Mouse (Mus musculus): ENCODE data around the gene 1190007I07Rik.

Gene 1190007I07Rik

DNA sequence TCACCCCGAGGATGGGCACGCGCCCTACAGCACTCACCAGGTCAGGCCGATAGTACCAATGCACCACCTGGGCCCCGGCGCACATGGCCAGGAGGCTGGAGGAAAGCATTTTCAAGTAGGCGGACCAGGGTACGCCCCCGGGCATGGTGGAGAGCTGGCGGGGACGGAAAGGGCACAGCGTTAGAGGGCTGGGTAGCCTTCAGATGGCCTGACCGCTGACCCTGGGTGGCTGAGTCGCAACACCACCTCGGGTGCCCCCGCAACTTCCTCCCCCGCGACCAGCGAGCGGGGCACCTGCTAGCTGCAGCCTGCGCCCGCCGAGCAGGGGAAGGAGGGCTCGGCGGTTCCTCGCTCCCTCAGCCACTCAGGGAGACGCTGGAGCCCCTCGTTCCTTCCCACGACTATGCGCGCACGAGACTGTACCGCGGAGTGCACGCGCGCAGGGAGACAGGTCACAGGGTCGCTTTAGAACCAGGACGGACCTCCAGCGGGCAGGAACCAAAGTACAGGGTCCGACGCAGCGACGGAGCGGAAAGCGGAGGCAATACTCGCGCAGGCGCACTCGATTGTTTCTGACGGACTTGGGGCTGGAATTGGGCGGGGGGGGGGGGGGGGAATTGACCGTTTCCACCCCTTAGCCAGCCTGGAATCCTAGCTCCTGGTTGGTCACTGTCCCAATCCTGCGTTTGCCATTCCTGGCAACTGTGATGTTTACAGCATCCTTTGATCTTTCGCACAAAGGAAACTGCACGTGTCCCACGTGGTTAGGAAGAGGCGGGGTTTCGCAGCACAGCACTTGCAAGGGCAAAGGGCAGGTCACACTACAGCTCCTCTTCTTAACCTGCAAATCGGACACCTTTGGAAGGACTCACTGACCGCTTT is at the start of gene 1190007I07Rik:
Gene 1190007I07Rik, minus strand, starts transcription at position 558 of the 882 bp plus-strand sequence.
- peak; percentile 81 to 88 for DNase-seq (ENCODE audit: low spot score in 2 of 2)

DNA sequence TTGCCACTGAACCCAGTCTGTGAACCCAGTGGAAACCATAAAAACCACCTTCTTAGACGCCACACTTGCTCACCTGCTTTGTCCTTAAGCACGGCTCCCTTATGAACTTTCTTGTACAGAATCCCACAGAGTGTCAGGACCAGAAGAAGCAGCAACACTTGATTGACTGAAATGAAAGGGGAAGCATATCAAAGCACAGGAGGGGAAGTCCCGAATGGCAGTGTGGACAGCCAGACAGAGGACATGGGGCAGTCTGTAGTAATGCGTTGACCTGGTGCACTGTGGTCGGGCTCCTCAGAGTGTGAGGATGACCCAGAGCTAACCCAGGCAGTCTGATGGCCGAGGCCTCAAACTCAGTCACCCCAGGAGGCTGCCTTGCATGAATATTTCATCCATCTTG is 47.2 kb upstream of the 1190007I07Rik start:
- DNase-seq (ENCODE audit: low spot score in 2 of 2), result no peak

DNA sequence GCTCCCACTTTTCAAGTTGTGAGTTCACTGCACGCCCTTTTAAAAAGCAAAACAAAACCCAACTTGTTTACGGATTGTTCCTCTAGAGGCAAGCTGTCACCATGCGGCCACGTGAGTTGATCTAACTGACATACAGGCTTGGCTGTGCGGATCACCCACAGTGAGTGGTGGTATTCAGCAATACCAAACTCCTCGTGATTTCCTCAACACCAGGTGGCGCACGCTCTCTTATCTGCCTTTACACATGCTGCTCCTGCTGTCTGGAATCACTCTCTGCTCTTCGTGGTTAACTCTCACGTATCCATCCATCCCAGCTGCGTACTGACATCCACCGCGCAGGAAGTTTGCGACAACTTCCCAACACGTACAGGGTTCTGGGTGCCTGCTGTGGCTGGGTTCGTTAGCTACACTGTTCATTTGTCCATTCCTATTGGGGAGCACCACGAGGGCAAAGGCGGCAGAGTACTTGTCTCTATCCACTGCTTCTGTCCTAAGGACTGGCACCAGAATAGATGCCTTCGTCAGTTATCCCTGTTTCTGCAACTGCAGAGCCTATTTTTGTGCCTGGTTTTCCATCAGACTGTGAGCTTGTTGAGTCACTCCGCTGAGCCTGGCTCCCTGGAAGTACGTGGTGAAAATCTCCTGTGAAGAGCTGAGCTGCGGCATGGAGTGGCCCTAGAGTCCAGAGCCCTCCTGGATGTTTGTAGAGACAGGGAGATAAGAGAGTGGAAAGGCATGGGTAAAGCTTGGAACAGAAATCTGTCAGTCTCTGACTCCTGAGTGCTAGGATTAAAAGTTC is 43.6 kb upstream of the 1190007I07Rik start:
- DNase-seq (ENCODE audit: low spot score in 2 of 2), result peak; percentile 77 to 87

DNA sequence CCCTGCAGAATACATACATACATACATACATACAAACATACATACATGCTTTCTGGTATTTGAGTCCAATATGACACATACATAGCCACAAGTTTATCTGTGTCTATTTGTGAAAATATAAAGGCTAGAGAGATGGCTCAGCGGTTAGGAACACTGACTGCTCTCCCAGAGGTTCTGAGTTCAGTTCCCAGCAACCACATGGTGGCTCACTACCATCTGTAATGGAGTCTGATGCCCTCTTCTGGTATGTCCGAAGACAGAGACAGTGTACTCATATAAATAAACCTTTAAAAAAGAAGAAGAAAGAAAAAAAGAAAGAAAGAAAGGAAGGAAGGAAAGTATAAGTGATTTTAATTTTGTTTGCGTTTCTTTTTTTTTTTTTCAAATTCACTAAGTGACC is 42.9 kb upstream of the 1190007I07Rik start:
- no peak for DNase-seq (ENCODE audit: low spot score in 2 of 2)

DNA sequence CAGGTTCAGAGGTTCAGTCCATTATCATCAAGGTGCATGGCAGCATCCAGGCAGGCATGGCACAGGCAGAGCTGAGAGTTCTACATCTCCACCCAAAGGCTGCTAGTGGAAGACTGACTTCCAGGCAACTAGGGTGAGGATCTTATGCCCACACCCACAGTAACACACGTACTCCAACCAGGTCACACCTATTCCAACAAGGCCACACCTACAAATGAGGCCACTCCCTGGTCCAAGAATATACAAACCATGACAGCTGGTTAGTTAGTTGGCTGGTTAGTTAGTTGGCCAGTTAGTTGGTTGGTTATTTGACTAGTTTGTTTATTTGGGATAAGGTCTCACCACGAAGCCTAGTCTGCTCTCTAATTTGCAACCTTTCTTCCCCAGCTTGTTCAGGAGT is 40.3 kb upstream of the 1190007I07Rik start:
- no peak for DNase-seq (ENCODE audit: low spot score in 2 of 2)

DNA sequence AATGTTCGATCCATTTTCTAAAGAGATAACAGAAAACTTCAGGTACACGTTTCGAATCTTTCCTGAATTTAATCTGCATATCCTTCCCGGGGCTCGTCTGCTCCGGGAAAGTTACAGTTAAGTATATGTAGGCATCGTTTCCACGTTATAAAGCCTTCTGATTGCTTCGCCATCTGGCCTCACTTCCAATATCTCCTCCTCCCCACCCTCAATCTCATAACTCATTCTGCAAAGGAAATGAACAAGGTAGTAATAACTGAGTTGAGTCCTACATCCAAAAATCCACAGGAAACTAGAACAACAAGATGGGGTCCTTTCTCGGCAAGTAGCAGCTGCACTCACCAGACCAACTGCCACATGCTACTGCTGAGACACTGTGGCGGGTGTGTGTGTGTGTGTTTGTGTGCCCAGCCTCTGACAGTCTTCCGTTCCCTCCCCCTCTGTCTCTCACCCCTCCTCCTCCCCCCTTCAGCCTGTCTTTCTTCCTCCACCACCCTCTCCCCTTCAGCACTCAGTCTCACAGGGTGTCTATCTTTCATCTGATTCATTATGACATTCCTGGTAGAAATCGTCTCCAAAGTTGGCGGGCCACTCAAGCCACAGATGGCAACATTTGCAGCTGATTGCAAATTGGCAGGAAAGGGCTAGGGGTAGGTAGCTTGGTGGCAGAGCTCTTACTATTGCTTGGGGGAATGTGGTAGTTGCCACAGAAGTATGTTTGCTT is 39.4 kb upstream of the 1190007I07Rik start:
- peak; percentile 51 to 60 for DNase-seq (ENCODE audit: low spot score in 2 of 2)

DNA sequence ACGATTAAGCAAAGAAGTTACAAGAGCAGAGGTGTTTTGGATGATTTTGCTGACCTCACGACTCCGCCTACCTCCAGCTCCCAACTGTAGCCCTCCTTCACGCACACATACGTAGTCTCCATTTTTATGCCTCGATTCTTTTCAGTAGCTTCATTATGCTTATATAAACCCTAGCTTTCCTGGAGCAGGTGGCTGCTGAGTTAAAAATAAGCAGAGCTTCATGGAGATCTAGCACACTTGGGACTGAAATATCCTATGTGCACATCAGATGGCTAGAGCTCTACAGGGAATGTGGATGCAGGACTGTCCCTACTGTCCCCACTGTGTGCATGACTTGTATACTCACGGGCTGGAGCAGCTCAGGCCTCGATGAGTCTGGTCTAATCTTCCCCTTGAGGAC is 38.8 kb upstream of the 1190007I07Rik start:
- peak in 1 of 2 experiments; percentile 8 for DNase-seq (ENCODE audit: low spot score in 2 of 2)

DNA sequence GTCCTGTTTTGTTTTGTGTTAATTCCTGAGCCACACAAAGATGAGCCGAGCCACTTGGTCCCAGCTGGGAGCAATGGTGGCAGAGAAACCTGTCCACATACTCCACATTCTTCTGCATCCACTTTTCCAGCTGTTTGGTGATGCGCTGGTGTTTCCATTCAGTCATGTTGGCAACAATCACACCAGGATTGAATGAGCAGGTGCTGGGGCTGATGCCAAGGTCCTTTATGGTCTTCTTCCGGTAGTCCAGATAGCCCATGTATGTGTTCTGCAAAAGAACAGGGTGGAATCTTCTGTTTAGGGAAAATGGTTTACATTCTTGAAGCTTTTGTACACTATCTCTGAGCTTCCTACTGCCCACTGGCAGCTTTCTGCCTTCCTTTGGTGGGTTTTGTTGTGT is 31.6 kb upstream of the 1190007I07Rik start:
- DNase-seq (ENCODE audit: low spot score in 2 of 2), result no peak

DNA sequence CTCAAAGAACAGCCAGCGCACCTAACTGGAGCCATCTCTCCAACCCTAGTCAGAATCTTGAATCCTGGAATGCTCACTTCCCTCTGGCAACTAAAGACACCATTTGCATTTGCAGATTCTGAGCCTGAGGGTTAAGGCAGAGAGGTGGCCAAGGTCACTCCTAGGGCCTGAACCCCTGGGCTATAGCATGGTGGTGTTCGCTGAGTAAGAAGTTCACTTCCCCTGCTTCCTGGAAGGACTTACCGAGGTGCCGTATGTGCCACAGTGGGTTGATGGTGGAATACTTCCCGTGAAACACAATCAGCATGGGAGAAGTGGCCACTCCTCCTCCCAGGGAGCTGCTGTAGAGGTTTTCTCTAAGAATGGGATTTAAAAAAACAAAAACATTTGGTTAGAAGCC is 29.6 kb upstream of the 1190007I07Rik start:
- no peak for DNase-seq (ENCODE audit: low spot score in 2 of 2)

DNA sequence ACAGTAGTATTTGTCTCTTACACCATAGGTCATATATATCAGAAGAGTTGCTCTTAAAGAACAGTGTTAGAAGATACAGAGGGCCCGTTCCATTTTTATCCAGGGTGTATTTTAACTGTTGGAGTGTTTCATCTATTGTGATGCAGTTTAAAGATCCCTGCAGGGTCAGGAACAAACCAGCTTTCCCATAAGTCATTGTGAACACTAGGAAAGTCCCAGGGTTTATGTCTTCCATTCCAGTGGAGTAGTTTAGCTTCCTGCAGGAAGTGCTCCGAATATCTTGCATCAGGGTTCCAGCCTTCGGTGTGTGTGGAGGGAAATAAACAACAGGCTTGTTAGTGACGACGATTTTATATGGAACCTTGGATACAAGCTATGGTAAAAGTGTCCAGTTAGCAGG is 28.2 kb upstream of the 1190007I07Rik start:
- no peak for DNase-seq (ENCODE audit: low spot score in 2 of 2)

DNA sequence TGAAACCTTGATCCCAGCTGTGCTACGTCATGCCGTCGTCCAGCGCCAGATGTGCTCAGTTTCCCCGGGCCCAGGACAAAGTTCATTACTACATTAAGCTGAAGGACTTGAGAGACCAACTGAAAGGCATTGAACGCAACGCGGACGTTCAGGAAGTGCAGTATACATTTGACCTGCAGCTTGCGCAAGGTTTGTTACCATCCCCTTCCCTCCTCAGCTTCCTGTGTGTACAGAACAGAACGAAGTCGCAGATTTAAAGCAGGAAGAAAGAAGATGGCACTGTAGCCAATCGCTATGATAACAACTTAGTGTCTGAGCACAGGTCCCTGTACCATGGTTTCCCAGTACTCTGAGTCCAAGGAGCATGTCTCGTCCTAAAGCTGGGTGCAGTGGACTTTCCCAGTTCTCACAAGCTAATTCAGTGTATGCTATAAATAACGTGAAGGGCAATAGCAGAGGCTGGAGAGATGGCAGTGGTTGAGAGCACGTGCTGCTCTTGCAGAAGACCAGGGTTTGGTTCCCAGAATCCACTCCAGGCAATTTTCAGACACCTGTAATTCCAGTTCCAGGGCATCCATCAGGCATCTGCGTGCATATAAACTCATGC is 24.3 kb upstream of the 1190007I07Rik start:
- no peak for DNase-seq (ENCODE audit: low spot score in 2 of 2)

DNA sequence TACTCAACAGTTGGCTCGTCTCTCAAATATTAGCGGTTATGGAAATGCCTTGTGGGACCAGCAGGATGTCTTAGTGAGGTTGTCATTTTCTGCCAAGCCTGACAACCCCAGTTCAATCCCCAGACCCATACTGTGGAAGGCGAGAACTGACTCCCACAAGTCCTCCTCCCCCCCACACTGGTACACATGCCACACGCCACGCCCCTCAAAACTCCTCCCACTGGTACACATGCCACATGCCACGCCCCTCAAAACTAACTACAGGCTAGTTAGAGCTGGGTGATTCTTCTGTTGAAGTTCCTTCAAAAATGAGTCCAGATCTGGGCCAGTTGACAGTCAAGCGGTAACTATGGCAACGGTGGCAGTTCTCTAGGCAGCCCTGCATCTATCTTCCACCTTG is 23.1 kb upstream of the 1190007I07Rik start:
- no peak for DNase-seq (ENCODE audit: low spot score in 2 of 2)

DNA sequence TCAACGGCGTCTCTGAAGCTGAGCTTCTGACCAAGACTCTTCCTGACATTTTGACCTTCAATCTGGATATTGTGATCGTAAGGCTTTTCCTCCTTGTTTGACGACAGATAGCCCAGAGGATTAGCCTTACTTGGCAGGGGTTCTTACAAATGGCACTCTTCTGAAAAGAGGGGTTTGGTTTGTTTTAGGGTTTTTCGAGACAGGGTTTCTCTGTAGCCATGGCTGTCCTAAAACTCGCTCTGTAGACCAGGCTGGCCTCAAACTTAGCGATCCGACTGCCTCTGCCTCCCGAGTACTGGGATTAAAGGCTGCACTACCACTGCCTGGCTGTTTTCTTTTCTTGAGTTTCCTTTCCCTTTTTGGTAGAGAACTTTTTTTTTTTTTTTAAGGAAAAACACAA is 18.5 kb upstream of the 1190007I07Rik start:
- DNase-seq (ENCODE audit: low spot score in 2 of 2), result no peak

DNA sequence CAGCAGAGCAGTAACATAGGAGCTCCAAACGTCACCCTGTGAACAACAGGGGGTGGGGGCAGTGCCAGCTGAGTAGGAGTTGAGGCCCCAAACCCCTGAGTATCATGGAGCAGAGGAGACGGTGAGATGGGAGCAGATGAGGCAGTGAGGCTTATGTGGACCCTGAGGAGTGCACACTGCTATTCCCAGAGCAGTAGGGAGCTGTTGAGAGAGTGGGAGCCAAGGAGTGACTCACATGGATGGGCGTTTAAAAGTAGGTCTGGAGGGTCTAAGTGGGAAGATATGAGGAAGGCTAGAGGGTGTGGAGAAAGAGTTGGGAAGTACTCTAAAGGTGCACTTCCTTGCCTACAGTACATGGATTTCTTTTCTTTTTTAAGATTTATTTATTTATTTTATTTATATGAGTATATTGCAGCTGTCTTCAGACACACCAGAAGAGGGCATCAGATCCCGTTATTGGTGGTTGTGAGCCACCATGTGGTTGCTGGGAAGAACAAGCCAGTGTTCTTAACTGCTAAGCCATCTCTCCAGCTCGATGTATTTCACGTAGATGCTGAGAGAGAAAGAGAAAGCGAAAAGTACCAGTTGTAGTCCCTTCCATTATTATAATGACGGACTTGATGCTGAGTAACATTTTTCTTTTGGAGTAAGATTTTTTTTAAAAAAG is 16.1 kb upstream of the 1190007I07Rik start:
- no peak for DNase-seq (ENCODE audit: low spot score in 2 of 2)

DNA sequence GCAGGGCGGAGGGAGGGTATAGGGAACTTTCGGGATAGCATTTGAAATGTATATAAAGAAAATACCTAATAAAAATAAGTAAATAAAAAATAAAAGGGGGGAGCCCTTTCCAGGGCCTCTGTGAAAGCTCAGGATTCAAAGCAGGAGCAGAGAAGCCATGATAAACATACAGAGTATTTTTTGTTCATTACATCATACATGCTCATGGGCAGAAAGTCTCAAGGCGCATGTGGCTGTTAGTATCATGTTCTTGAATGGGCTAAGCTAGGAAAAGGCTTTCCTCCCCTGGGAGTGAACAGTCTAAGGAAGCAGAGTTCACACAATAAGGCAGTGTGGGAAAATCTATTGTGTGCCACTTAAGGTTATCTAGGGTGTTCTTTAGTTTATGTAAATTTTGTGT is 13.3 kb upstream of the 1190007I07Rik start:
- DNase-seq (ENCODE audit: low spot score in 2 of 2), result no peak

DNA sequence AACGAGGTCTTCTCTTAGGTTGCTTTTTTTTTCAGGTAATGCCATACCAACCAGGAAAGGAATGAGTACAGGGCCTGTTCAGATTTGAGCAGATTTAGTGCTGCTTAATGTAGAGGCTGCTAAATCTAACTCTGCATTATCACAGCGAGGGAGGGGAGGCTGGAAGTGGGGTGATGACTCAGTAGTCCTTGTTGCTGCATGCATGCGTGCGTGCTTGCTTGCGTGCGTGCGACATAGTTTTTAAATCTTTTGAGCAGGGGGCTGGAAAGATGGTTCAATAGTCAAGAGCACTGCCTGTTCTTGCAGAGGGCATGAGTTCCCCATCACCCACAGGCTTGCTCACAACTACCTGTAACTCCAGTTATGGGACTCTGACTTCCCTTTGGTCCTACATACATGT is 11.3 kb upstream of the 1190007I07Rik start:
- DNase-seq (ENCODE audit: low spot score in 2 of 2), result no peak

DNA sequence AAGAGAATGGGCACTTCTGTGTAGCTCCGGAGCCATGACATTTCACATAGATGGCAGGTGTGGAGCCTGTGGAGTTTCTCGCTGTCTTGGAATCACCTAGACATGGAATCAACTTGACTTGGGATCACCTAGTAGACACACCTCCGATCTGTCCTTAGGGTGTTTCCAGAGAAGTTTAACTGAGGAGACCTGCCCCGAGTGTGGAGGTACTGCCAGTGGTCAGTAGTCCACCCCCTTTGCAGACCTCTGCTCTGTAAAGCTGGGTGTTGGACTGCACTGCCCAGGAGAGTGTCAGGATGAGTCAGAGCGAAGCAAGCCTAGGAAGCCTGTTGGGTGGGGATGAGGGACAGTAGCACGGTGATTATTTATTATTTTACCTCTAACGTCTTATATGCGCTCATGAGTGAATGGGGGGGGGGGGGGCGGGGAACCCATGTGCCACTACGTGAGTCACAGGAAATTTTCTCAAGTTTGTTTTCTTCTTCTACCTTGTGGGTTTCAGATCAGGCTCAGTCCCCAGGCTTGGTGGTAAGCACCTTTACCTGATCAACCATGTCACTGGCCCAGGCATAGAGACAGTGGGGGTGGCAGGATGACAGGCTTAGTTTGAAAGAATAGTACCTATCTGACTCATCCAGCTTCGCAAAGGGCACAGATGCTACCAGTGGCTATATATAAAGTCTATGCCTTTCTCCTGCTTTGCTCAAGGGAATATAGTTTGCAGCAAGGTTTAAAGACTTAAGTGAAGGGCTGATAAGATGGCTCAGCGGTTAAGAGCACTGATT is 9.7 kb upstream of the 1190007I07Rik start:
- no peak for DNase-seq (ENCODE audit: low spot score in 2 of 2)

DNA sequence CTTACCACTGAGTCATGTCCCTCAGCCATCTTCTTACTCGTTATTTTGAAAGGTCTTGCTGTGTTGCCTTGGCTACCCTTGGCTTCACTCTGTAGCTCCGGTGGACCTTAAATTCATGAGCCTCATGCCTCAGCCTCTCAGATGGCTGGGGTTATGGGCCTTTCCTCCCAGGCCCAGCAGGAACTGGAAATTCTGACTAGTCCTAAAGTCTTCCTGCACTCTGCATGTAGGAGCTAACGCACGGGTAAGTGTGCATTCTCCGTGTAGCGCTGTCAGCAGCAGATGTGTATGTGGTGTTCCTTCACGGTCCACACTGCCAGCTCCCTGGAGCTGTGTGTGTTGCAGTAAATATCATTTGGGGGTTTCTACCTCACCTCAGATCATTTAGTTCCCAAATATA is 8.1 kb upstream of the 1190007I07Rik start:
- no peak for DNase-seq (ENCODE audit: low spot score in 2 of 2)

DNA sequence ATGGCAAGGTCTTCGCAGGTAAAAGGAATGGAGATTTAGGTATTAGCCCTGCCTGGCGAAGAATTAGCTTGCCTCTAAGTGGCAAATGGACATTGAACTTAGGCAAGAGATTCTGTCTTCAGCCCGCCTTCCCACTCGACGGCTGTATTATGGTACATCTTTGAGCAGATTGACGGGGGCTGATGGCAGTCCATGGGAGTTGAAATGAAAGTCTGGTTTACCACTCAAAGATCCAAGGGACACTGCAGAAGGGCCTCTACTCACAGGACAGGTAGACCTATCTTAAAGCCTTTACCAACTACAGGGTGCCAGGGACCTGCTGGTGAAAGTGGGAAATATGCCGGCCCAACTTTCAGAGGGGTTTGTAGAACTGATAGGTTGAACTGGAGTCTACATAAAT is 7.5 kb upstream of the 1190007I07Rik start:
- no peak for DNase-seq (ENCODE audit: low spot score in 2 of 2)

DNA sequence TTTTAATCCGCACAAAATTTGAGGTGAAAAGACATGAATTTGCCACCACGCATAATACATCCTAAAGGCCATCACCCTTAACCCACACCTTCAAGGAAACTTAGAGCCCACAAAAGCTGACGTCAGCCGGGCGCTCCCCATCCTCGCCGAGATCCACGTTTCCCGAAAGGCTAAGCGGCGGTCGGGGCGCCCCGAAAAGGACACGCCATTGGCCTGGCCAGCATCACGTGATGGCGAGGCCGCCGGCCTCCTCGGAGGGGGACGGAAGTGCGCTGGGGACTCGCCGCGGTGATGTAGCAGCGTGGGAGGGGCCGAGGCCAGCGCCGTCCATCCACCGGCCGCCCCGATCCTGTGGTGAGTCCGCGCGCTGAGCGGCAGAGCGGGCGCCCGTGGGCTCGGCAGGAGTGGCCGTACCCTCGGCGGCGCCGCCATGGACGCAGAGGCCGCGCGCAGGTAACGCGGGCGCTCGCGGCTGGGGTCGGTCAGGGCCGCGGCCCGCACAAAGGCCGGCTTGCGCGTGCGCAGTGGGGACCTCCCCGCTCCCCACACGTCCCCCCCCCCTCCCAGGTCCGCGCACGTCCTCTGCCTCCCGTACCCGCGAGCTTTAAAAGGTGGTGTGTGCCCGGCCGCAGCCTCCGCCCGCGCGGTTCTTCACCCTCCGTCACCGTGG is 6.7 kb upstream of the 1190007I07Rik start, which contains the start of gene Tdg:
Gene Tdg, plus strand, starts transcription at position 243 of the 670 bp plus-strand sequence.
- peak; percentile 85 to 89 for DNase-seq (ENCODE audit: low spot score in 2 of 2)
